Mouse (Mus musculus) forebrain, embryonic 11.5 days (tissue): ENCODE data around the gene Wnt7b. TPM values are rescaled to one million over a fixed set of nuclear protein-coding genes. Genes with fewer than 3 reads are reported as not detected.
A peak's percentile ranks its signal among the peaks of the same experiment; 100 is the strongest.

Source experiments
- ATAC-seq: fragments of 200-750 bp; cut with Nextera tagmentation; replicated peaks from 2 replicates; pipeline ENCODE4 v1.8.0; 2017; ENCODE audit warnings: moderate TSS enrichment; ENCODE audit not compliant: low FRiP score
- DNase-seq: peaks from one replicate; pipeline ENCODE4 v3.0.0-alpha.2; 2017; ENCODE audit warnings: low spot score
- H3K27ac ChIP-seq: fragments of 300-500 bp; sonication (generic); 2 replicates; pipeline ENCODE4 v1.5.1; 2014; ENCODE audit warnings: low read depth, low read length
- H3K27me3 ChIP-seq: fragments of 300-500 bp; sonication (generic); 2 replicates; pipeline ENCODE4 v1.6.1; 2014; ENCODE audit warnings: mild to moderate bottlenecking, low read length, mixed read lengths; ENCODE audit not compliant: control insufficient read depth, insufficient read depth
- H3K36me3 ChIP-seq: fragments of 300-500 bp; sonication (generic); 2 replicates; pipeline ENCODE4 v1.6.1; 2014; ENCODE audit warnings: mild to moderate bottlenecking, low read length, moderate library complexity, mixed read lengths; ENCODE audit not compliant: control insufficient read depth, insufficient read depth
- H3K4me1 ChIP-seq: fragments of 300-500 bp; sonication (generic); replicated peaks from 2 replicates; pipeline ENCODE4 v1.6.1; 2014; ENCODE audit warnings: low read length, mixed read lengths; ENCODE audit not compliant: control insufficient read depth, insufficient read depth
- H3K4me2 ChIP-seq: fragments of 300-500 bp; sonication (generic); 2 replicates; pipeline ENCODE4 v1.6.1; 2014; ENCODE audit warnings: low read depth, mild to moderate bottlenecking, low read length, moderate library complexity, mixed read lengths; ENCODE audit not compliant: severe bottlenecking
- H3K4me3 ChIP-seq: fragments of 300-500 bp; sonication (generic); 2 replicates; pipeline ENCODE4 v1.5.1; 2014; ENCODE audit warnings: low read depth, low read length
- H3K9ac ChIP-seq: fragments of 300-500 bp; sonication (generic); 2 replicates; pipeline ENCODE4 v1.6.1; 2014; ENCODE audit warnings: low read length
- H3K9me3 ChIP-seq: fragments of 300-500 bp; sonication (generic); 2 replicates; pipeline ENCODE4 v1.6.1; 2016; ENCODE audit warnings: low read length, mixed read lengths; ENCODE audit not compliant: control insufficient read depth
- WGBS: fragments of 180-500 bp; shearing (Covaris S2); extraction: QIAGEN DNeasy Blood & Tissue Kit; methylation state at CpG from one replicate; pipeline ENCODE4 v1.1.7; 2014; 5-methylcytosine and 5-hydroxymethylcytosine counted together
- polyA plus RNA-seq: library from polyadenylated mRNA; unstranded; fragments of >200 nt; fragmentation: Nextera tagmentation; extraction: Ambion mirVana; gene quantifications from 2 replicates; pipeline ENCODE4 v1.2.1, GENCODE M21; 2014

Wnt7b gene
- polyA plus RNA-seq, 1 experiment from 2014 or later: 153 TPM

- no peak for DNase-seq
- H3K27ac ChIP-seq: no peak overlapping the region
- no peak overlapping the region for H3K4me3 ChIP-seq
- no peaks in the 10 kb centered on the region for H3K9me3 ChIP-seq
- H3K4me2 ChIP-seq: no peak overlapping the region
- H3K27me3 ChIP-seq: no peaks in the 10 kb centered on the region
- H3K36me3 ChIP-seq: no peaks in the 10 kb centered on the region
- ATAC-seq: no peak
- 82% methylated on average over 8 of the region's 8 CpGs for WGBS
- H3K4me1 ChIP-seq: no peaks in the 10 kb centered on the region
- no peak overlapping the region for H3K9ac ChIP-seq
Observed at GRCm38 (mm10) chr15:85604938-85605337, 22.7 kb upstream of the Wnt7b start.

- Histone ChIP-seq H3K9ac (no peak overlapping the region), H3K36me3 (no peaks in the 10 kb centered on the region), H3K9me3 (no peaks in the 10 kb centered on the region), H3K27me3 (no peaks in the 10 kb centered on the region), H3K4me2 (no peak overlapping the region), H3K4me3 (no peak overlapping the region), H3K4me1 (no peaks in the 10 kb centered on the region), H3K27ac (no peak overlapping the region)
- WGBS: 88% methylated on average over 4 of the region's 4 CpGs
- peak; percentile 42 for DNase-seq
- ATAC-seq: no peak
Observed at GRCm38 (mm10) chr15:85604507-85604906, 22.2 kb upstream of the Wnt7b start.

GRCm38 (mm10) chr15:85603422-85603821 lies 21.1 kb upstream of the Wnt7b start:
- no peaks in the 10 kb centered on the region for H3K36me3 ChIP-seq
- H3K9ac ChIP-seq: no peak overlapping the region
- no peaks in the 10 kb centered on the region for H3K27me3 ChIP-seq
- no peak overlapping the region for H3K4me2 ChIP-seq
- DNase-seq (no peak), ATAC-seq (no peak)
- WGBS: 57% methylated on average over 5 of the region's 5 CpGs
- no peaks in the 10 kb centered on the region for H3K9me3 ChIP-seq
- H3K4me3 ChIP-seq: no peak overlapping the region
- H3K4me1 ChIP-seq: no peaks in the 10 kb centered on the region
- no peak overlapping the region for H3K27ac ChIP-seq

- Histone ChIP-seq H3K4me1 (no peaks in the 10 kb centered on the region), H3K4me2 (no peak overlapping the region), H3K9ac (no peak overlapping the region), H3K27ac (no peak overlapping the region), H3K36me3 (no peaks in the 10 kb centered on the region), H3K9me3 (no peaks in the 10 kb centered on the region), H3K4me3 (no peak overlapping the region), H3K27me3 (no peaks in the 10 kb centered on the region)
- ATAC-seq (no peak), DNase-seq (no peak)
- WGBS: 77% methylated on average over 6 of the region's 6 CpGs
Observed at GRCm38 (mm10) chr15:85602733-85603132, 20.5 kb upstream of the Wnt7b start.

- no peaks in the 10 kb centered on the region for H3K9me3 ChIP-seq
- no peak for DNase-seq
- no peaks in the 10 kb centered on the region for H3K27me3 ChIP-seq
- H3K4me2 ChIP-seq: no peak overlapping the region
- no peaks in the 10 kb centered on the region for H3K36me3 ChIP-seq
- no peak overlapping the region for H3K4me3 ChIP-seq
- no peak overlapping the region for H3K27ac ChIP-seq
- no peak overlapping the region for H3K9ac ChIP-seq
- no peaks in the 10 kb centered on the region for H3K4me1 ChIP-seq
- WGBS: 91% methylated on average over 5 of the region's 5 CpGs
- no peak for ATAC-seq
Observed at GRCm38 (mm10) chr15:85602021-85602420, 19.7 kb upstream of the Wnt7b start.

GRCm38 (mm10) chr15:85601202-85601601 lies 18.9 kb upstream of the Wnt7b start:
- H3K27ac ChIP-seq: no peak overlapping the region
- no peaks in the 10 kb centered on the region for H3K36me3 ChIP-seq
- DNase-seq (no peak), ATAC-seq (no peak)
- H3K4me1 ChIP-seq: no peaks in the 10 kb centered on the region
- H3K27me3 ChIP-seq: no peaks in the 10 kb centered on the region
- H3K9me3 ChIP-seq: no peaks in the 10 kb centered on the region
- no peak overlapping the region for H3K4me3 ChIP-seq
- 81% methylated on average over 4 of the region's 4 CpGs for WGBS
- H3K9ac ChIP-seq: no peak overlapping the region
- H3K4me2 ChIP-seq: no peak overlapping the region

- no peak overlapping the region for H3K9ac ChIP-seq
- DNase-seq (no peak), ATAC-seq (no peak)
- no peaks in the 10 kb centered on the region for H3K9me3 ChIP-seq
- 77% methylated on average over 7 of the region's 7 CpGs for WGBS
- no peak overlapping the region for H3K4me2 ChIP-seq
- no peak overlapping the region for H3K27ac ChIP-seq
- no peak overlapping the region for H3K4me3 ChIP-seq
- H3K36me3 ChIP-seq: no peaks in the 10 kb centered on the region
- no peaks in the 10 kb centered on the region for H3K27me3 ChIP-seq
- no peaks in the 10 kb centered on the region for H3K4me1 ChIP-seq
Observed at GRCm38 (mm10) chr15:85600696-85601094, 18.4 kb upstream of the Wnt7b start.

- H3K9me3 ChIP-seq: no peaks in the 10 kb centered on the region
- H3K4me1 ChIP-seq: no peaks in the 10 kb centered on the region
- no peaks in the 10 kb centered on the region for H3K36me3 ChIP-seq
- H3K4me3 ChIP-seq: no peak overlapping the region
- WGBS: 28% methylated on average over 17 of the region's 18 CpGs
- H3K9ac ChIP-seq: no peak overlapping the region
- DNase-seq (peak; percentile 58), ATAC-seq (no peak)
- H3K27me3 ChIP-seq: no peaks in the 10 kb centered on the region
- H3K4me2 ChIP-seq: no peak overlapping the region
- no peak overlapping the region for H3K27ac ChIP-seq
Observed at GRCm38 (mm10) chr15:85599887-85600695, 17.8 kb upstream of the Wnt7b start.
